Mouse (Mus musculus) limb, embryonic 10.5 days (tissue): ENCODE results near the gene Naa60. TPM values are rescaled to one million over a fixed set of nuclear protein-coding genes. Genes with fewer than 3 reads are reported as not detected.

Source experiments
- microRNA-seq: library from miRNA; unstranded; fragments of <30 nt; microRNA quantifications from one replicate; pipeline ENCODE4, GENCODE M21; 2017
- polyA plus RNA-seq: library from polyadenylated mRNA; unstranded; fragments of >200 nt; fragmentation: Nextera tagmentation; extraction: Ambion mirVana; gene quantifications from 2 replicates; pipeline ENCODE4 v1.2.1, GENCODE M21; 2016

The Naa60 gene
- polyA plus RNA-seq, 1 experiment from 2014 or later = 58.0 TPM

Small RNAs within 50 kb of the gene (microRNA-seq; reads per million reads assigned to microRNA genes)
- not detected for gene Gm23493

Other genes starting within 250 kb of the Naa60 start
- gene Mefv, start 154.3 kb upstream of the Naa60 start, polyA plus RNA-seq = not detected in 2 replicates
- 42.8 and 51.1 TPM in 2 replicates for gene Zfp263, start 128.3 kb upstream of the Naa60 start, polyA plus RNA-seq
- not detected in 2 replicates for gene Olfr15, start 41.5 kb upstream of the Naa60 start, polyA plus RNA-seq
- gene Zfp174, start 25.1 kb upstream of the Naa60 start, polyA plus RNA-seq = 0.72 and 0.88 TPM in 2 replicates
- gene Zfp597, start 12.2 kb downstream of the Naa60 start, polyA plus RNA-seq = 4.1 and 6.5 TPM in 2 replicates
- gene Gm20695, start 12.3 kb downstream of the Naa60 start, polyA plus RNA-seq = 1.6 and 2.3 TPM in 2 replicates
- gene 1700037C18Rik, start 36.3 kb downstream of the Naa60 start, polyA plus RNA-seq = 7.7 and 8.8 TPM in 2 replicates
- gene Cluap1, start 36.4 kb downstream of the Naa60 start, polyA plus RNA-seq = 20.1 and 20.4 TPM in 2 replicates
- 1.1 TPM in 2 replicates for gene Nlrc3, start 104.3 kb downstream of the Naa60 start, polyA plus RNA-seq
- 25.5 and 29.2 TPM in 2 replicates for gene Slx4, start 131.4 kb downstream of the Naa60 start, polyA plus RNA-seq
- gene Dnase1, start 164.6 kb downstream of the Naa60 start, polyA plus RNA-seq = 6.3 and 6.5 TPM in 2 replicates
- 107 and 112 TPM in 2 replicates for gene Trap1, start 205.5 kb downstream of the Naa60 start, polyA plus RNA-seq